Mouse (Mus musculus) CH12.LX (cell line): Measurements from ENCODE around the gene Tpx2. TPM values are rescaled to one million over a fixed set of nuclear protein-coding genes. Genes with fewer than 3 reads are reported as not detected.
A peak's percentile ranks its signal among the peaks of the same experiment; 100 is the strongest.

Source experiments
- DNase-seq: peaks from one replicate; pipeline ENCODE4 v3.0.0-alpha.2; 2013; ENCODE audit errors: extremely low read depth
- H3K27ac ChIP-seq: 2 replicates; pipeline ENCODE4 v1.5.1; 2012; ENCODE audit warnings: low read depth, mild to moderate bottlenecking, control low read depth, moderate library complexity; ENCODE audit not compliant: insufficient read depth
- H3K27me3 ChIP-seq: replicated peaks from 2 replicates; pipeline ENCODE3; 2012; ENCODE audit warnings: inconsistent platforms
- H3K36me3 ChIP-seq, 2 experiments: replicated peaks in 1 of 2; 2 replicates each; pipeline versions ENCODE3 to v1.6.1; 2012; ENCODE audit warnings: inconsistent platforms in 1 of 2, low read length in 1 of 2, mild to moderate bottlenecking in 1 of 2, mixed read lengths in 1 of 2, moderate library complexity in 1 of 2; ENCODE audit not compliant: control insufficient read depth in 1 of 2, insufficient read depth in 1 of 2
- H3K4me1 ChIP-seq, 2 experiments: 2 replicates each; pipeline ENCODE4 v1.6.1; 2012; ENCODE audit warnings: inconsistent platforms in 1 of 2, moderate library complexity in 1 of 2; ENCODE audit not compliant: insufficient read depth in 2 of 2, control insufficient read depth in 1 of 2
- H3K4me2 ChIP-seq: 2 replicates; pipeline ENCODE4 v1.6.1; 2012; ENCODE audit warnings: low read depth, mild to moderate bottlenecking, control low read depth; ENCODE audit not compliant: poor library complexity, insufficient read depth, severe bottlenecking
- H3K4me3 ChIP-seq, 3 experiments: fragments of 150-350 bp in 1 of 3; sonication (generic) in 1 of 3; replicated peaks in 1 of 3; 2 replicates each; pipeline versions ENCODE3 to v1.5.1; 2011 to 2012; ENCODE audit warnings: low read depth in 2 of 3, low read length in 2 of 3, mild to moderate bottlenecking in 2 of 3, moderate library complexity in 2 of 3, control low read depth in 1 of 3, improper control_type of control experiment in 1 of 3, inconsistent platforms in 1 of 3, mixed read lengths in 1 of 3; ENCODE audit not compliant: poor library complexity in 1 of 3
- H3K79me2 ChIP-seq: replicated peaks from 2 replicates; pipeline ENCODE4 v1.6.1; 2012; ENCODE audit warnings: mild to moderate bottlenecking, moderate library complexity; ENCODE audit not compliant: control insufficient read depth, poor library complexity, insufficient read depth, severe bottlenecking; ENCODE audit errors: extremely low read depth
- H3K9ac ChIP-seq: 2 replicates; pipeline ENCODE4 v1.6.1; 2012; ENCODE audit warnings: low read depth, mild to moderate bottlenecking, control low read depth, moderate library complexity; ENCODE audit not compliant: insufficient read depth
- H3K9me3 ChIP-seq: replicated peaks from 2 replicates; pipeline ENCODE3; 2012; ENCODE audit warnings: low read length, inconsistent platforms, mixed read lengths
- BHLHE40 ChIP-seq: IDR thresholded peaks from 2 replicates; pipeline ENCODE4 v1.6.1; 2011; ENCODE audit warnings: mild to moderate bottlenecking, low read depth, low read length, improper control_type of control experiment
- EP300 ChIP-seq: IDR thresholded peaks from 2 replicates; pipeline ENCODE4 v1.6.1; 2011; ENCODE audit warnings: low read length, improper control_type of control experiment
- GABPA ChIP-seq: IDR thresholded peaks from 2 replicates; pipeline ENCODE4 v1.6.1; 2012; ENCODE audit warnings: low read depth, low read length, improper control_type of control experiment, inconsistent platforms; ENCODE audit not compliant: insufficient replicate concordance
- HCFC1 ChIP-seq: IDR thresholded peaks from 2 replicates; pipeline ENCODE4 v1.6.1; 2012; ENCODE audit warnings: low read depth, mild to moderate bottlenecking, inconsistent platforms, low read length, improper control_type of control experiment
- IRF4 ChIP-seq: IDR thresholded peaks from 2 replicates; pipeline ENCODE4 v1.6.1; 2014; ENCODE audit warnings: low read depth, mild to moderate bottlenecking, inconsistent platforms, low read length, improper control_type of control experiment
- JUN ChIP-seq: IDR thresholded peaks from 2 replicates; pipeline ENCODE4 v1.6.1; 2011; ENCODE audit warnings: low read depth, mild to moderate bottlenecking, low read length, improper control_type of control experiment, moderate library complexity; ENCODE audit not compliant: insufficient read depth
- MAX ChIP-seq: IDR thresholded peaks from 2 replicates; pipeline ENCODE4 v1.6.1; 2011; ENCODE audit warnings: low read length, improper control_type of control experiment
- MYC ChIP-seq: IDR thresholded peaks from 2 replicates; pipeline ENCODE4 v1.6.1; 2011; ENCODE audit warnings: low read depth, mild to moderate bottlenecking, improper control_type of control experiment, low read length
- POLR2AphosphoS2 ChIP-seq: IDR thresholded peaks from 2 replicates; pipeline ENCODE4 v1.6.1; 2011; ENCODE audit warnings: low read depth, low read length, improper control_type of control experiment
- RAD21 ChIP-seq: IDR thresholded peaks from 2 replicates; pipeline ENCODE4 v1.6.1; 2011; ENCODE audit warnings: low read depth, mild to moderate bottlenecking, low read length, improper control_type of control experiment, moderate library complexity
- RCOR1 ChIP-seq: conservative IDR thresholded peaks from 2 replicates; pipeline ENCODE4 v1.6.1; 2012; ENCODE audit warnings: low read depth, mild to moderate bottlenecking, inconsistent platforms, low read length, improper control_type of control experiment
- SIN3A ChIP-seq: IDR thresholded peaks from 2 replicates; pipeline ENCODE4 v1.6.1; 2012; ENCODE audit warnings: low read length, improper control_type of control experiment, inconsistent platforms
- SMC3 ChIP-seq: IDR thresholded peaks from 2 replicates; pipeline ENCODE4 v1.6.1; 2011; ENCODE audit warnings: low read depth, low read length, improper control_type of control experiment
- TBP ChIP-seq: conservative IDR thresholded peaks from 2 replicates; pipeline ENCODE4 v1.6.1; 2011; ENCODE audit warnings: low read depth, low read length, improper control_type of control experiment
- ZNF384 ChIP-seq: IDR thresholded peaks from 2 replicates; pipeline ENCODE4 v1.6.1; 2012; ENCODE audit warnings: low read depth, low read length, improper control_type of control experiment, inconsistent platforms
- dilution Hi-C: fragments of 300-500 bp; cut with MboI; formaldehyde crosslinking; loops from 2 replicates; pipeline ENCODE4 v1.14.3; 2020; ENCODE audit warnings: low sequenced_read_pairs; ENCODE audit not compliant: extremely low pct_unique_long_range_greater_than_20kb, extremely low pct_ligation_motif_present
- in situ Hi-C: fragments of 300-500 bp; cut with MboI; formaldehyde crosslinking; loops from 3 replicates; pipeline ENCODE4 v1.14.3; 2019; ENCODE audit warnings: low sequenced_read_pairs, low pct_ligation_motif_present, low pct_unique_long_range_greater_than_20kb, mixed read lengths
- polyA plus RNA-seq: library from polyadenylated mRNA; unstranded; fragments of >175 nt; gene quantifications from 2 replicates; pipeline ENCODE4 v1.2.1, GENCODE M21; 2012; ENCODE audit warnings: low read depth; ENCODE audit not compliant: insufficient read length
- total RNA-seq, 2 experiments: library from RNA; depleted of rRNA; stranded (reverse); fragments of 300-350 nt in 1 of 2; fragments of >200 nt in 1 of 2; gene quantifications; 2 replicates each; pipeline ENCODE4 v1.2.3; 2012 to 2014

Tpx2 gene
- total and polyA plus RNA-seq, 3 experiments, result 66.1 to 127 (median 98.0) TPM

GRCm38 (mm10) chr2:152847057-152847814 is 528 bp upstream of the Tpx2 start:
- Histone ChIP-seq H3K9ac (peak overlapping the region; percentile 68; the same call in 1 of the 2 replicates), H3K4me2 (peak overlapping the region; percentile 45; the same call in 1 of the 2 replicates), H3K36me3 (peaks cover 3 to 19% of the 10 kb centered on the region in 2 experiments), H3K27me3 (no peaks in the 10 kb centered on the region), H3K4me3 (peak overlapping the region in 2 of 3 experiments; percentile 92 to 94), H3K9me3 (no peaks in the 10 kb centered on the region), H3K79me2 (peaks cover 39% of the 10 kb centered on the region), H3K27ac (no peak overlapping the region), H3K4me1 (peaks cover 2 to 24% of the 10 kb centered on the region in 2 experiments; a peak in 3 of 4 replicates)
- dilution Hi-C loops, result no loop called here
- no peak for DNase-seq
- TF ChIP-seq ZNF384 (peak; percentile 72), IRF4 (no peak), JUN (0 out of 2 replicates have a peak, but pooled peaks have one; percentile 6)
- in situ Hi-C loops, result no loop called here

- no peak for DNase-seq
- Histone ChIP-seq H3K9me3 (no peaks in the 10 kb centered on the region), H3K9ac (peak overlapping the region; percentile 94), H3K27me3 (no peaks in the 10 kb centered on the region), H3K4me3 (peak overlapping the region; percentile 89 to 94 (median 92)), H3K79me2 (peaks cover 51% of the 10 kb centered on the region), H3K36me3 (peaks cover 11 to 31% of the 10 kb centered on the region in 2 experiments), H3K27ac (peak overlapping the region; percentile 36; the same call in 1 of the 2 replicates), H3K4me1 (peaks cover 7 to 31% of the 10 kb centered on the region in 2 experiments; a peak in 3 of 4 replicates), H3K4me2 (peak overlapping the region; percentile 63)
- dilution Hi-C loops, result no loop called here
- in situ Hi-C loops, result no loop called here
- no peak for TF ChIP-seq MYC
- no peak for TF ChIP-seq SMC3
- no peak for TF ChIP-seq EP300
- TF ChIP-seq MAX, result no peak
- no peak for TF ChIP-seq BHLHE40
- TF ChIP-seq RAD21, result no peak
Observed at GRCm38 (mm10) chr2:152848466-152848865, 702 bp downstream of the Tpx2 start.

DNA sequence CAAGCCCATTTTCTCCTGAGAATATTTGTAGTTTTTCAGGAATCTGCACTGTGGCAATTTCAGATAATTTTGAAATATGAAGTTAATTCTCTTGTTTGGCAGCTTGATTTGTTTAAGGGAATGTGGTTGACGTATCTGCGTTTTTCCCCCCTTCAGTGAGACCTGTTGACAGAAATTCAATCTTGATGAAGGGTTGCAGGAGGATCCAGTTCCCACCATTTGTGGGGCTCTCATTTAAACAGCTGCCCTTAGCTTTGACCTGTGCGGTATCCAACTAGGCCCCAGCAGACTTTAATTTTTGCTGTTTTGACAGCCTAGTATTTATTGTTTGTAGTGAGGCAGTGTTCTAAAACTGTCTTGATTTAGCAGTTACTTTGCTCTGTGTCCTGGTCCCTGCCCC is 11.7 kb downstream of the Tpx2 start:
- DNase-seq, result no peak
- in situ Hi-C loops (no loop called here), dilution Hi-C loops (no loop called here)
- Histone ChIP-seq H3K4me1 (no peaks in the 10 kb centered on the region; a peak in 1 of 4 replicates), H3K27ac (no peak overlapping the region), H3K27me3 (no peaks in the 10 kb centered on the region), H3K9me3 (no peaks in the 10 kb centered on the region), H3K9ac (no peak overlapping the region), H3K4me3 (no peak overlapping the region), H3K79me2 (peaks cover 15% of the 10 kb centered on the region), H3K4me2 (no peak overlapping the region), H3K36me3 (peaks cover 45 to 82% of the 10 kb centered on the region in 2 experiments)
- TF ChIP-seq TBP (no peak), RCOR1 (no peak), MYC (no peak), MAX (no peak), BHLHE40 (no peak), SIN3A (no peak), GABPA (no peak), HCFC1 (no peak), POLR2AphosphoS2 (no peak)
